Mouse (Mus musculus) heart, adult 10 weeks (tissue): ENCODE results near the gene Mob3a. TPM values are rescaled to one million over a fixed set of nuclear protein-coding genes. Genes with fewer than 3 reads are reported as not detected.

ENCODE experiments used
- polyA plus RNA-seq: library from polyadenylated mRNA; stranded (reverse); fragments of 350-450 nt; fragmentation: Illumina TruSeq; extraction: RNeasy Lipid Tissue Mini Kit (QIAGEN cat#74804); gene quantifications from one replicate; pipeline ENCODE4 v1.2.3, GENCODE M21; 2014; ENCODE audit warnings: low read depth, low replicate concordance

Gene Mob3a
- polyA plus RNA-seq: 5.6 TPM

DNA sequence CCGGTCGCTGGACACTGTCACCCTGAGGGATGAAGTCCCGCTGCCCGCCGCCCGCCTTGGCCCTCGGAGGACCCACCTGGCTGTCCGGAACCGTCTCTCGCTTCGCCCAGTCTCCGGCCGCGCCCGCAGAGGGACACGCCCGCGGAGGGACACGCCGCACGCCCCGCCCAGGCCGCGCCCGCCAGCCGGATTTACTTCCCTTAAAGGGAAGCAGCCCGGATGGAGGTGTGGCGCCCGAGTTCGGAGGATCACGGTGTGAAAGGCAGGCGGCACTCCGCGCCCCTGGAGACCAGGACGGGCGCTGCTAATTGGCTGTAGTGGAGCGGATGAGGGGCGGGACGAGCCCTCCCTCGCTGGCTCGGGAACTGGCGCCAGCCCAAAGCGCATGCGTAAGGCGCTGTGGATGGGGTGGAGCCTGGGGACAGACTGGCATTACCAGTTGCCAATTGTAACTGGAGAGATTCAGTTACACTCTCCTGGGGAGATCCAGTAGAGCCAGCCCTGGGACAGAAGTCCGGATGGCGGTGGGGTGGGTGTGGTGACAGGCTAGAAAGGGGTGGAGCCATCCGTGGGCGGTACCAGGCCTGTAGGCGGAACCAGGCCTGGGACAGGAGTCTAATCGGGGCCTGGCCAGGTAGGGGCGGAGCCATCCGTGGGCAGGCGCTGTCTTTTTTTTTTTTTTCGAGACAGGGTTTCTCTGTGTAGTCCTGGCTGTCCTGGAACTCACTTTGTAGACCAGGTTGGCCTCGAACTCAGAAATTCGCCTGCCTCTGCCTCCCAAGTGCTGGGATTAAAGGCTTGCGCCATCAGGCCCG is at the start of gene Mob3a, which contains the start of gene Izumo4:
TSS of gene Mob3a (minus strand) at position 257 of the 815 bp plus-strand sequence.
TSS of gene Izumo4 (plus strand) at position 464 of the 815 bp plus-strand sequence.

GRCm38 (mm10) chr10:80742180-80742978 is 40.6 kb upstream of the Mob3a start, which contains the start of gene Ap3d1:
Ap3d1 (minus strand) TSS chr10:80742264.

DNA sequence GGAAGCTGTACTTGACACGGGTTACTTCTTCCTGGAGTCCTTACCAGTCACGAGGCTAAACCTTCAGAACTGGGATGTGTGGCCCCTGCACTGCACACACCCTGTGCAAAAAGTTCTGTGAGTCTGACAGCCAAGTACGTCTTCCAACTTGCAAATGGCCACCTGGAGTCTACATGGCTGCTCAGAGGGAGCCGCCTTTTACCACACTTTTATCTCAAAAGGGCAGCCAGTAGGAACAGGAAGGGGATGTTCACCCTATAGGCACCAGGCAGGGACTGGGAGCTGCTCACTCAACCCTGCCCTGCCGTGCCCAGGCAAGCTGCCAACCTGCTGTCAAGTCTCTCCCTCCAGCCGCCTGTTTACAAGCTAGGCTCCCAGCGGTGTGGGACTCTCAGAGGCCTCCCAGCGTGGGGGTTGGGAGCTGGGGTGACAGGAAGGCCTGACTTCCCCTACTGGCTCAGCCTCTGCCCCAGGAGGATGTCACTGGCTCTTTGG is 23.8 kb downstream of the Mob3a start, which contains the start of gene Mknk2:
TSS of gene Mknk2 (minus strand) at position 171 of the 495 bp plus-strand sequence.

DNA sequence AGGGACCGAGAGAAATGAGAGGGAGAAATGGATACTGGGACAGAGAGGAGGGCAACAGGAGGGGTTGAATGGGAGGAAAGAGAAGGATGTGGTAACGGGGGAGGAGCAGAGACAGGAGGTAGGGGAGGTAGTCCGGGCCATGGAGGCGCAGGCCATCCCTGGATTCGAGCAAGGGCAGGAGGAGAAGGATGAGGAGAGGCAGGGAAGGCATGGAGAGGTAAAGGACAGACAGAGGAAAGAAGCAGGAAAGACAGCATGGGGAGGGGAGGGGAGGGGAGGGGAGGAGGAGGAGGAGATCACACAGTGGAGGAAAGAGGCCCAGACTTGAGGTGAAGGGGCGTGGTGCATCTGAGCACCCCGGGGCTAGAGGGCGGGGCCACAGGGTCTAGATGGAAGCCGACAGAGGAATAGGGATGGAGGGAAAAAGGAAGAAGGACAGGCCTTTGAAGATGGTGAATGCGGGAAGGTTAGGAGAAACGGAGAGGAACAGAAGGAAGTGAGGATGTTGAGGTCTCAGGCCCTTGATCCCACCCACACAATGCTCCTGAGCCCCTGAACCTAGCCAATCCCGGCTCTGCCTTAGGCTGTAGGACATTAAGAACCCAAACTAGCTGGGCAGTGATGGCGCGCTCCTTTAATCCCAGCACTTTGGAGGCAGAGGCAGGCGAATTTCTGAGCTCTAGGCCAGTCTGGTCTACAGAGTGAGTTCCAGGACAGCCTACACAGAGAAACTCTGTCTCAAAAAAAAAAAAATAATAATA is 44.7 kb downstream of the Mob3a start, which contains the start of gene Btbd2:
TSS of gene Btbd2 (minus strand) at position 209 of the 761 bp plus-strand sequence.

Other genes with a start within 250 kb of the Mob3a start
- 0.08 TPM for gene Onecut3, start 207.1 kb downstream of the Mob3a start, polyA plus RNA-seq
- not detected for gene Atp8b3, start 162.9 kb downstream of the Mob3a start, polyA plus RNA-seq
- 12.6 TPM for gene Rexo1, start 140.4 kb downstream of the Mob3a start, polyA plus RNA-seq
- gene Klf16, start 124.7 kb downstream of the Mob3a start, polyA plus RNA-seq: 4.1 TPM
- 36.9 TPM for gene Abhd17a, start 111.6 kb downstream of the Mob3a start, polyA plus RNA-seq
- gene Scamp4, start 99.1 kb downstream of the Mob3a start, polyA plus RNA-seq: 35.7 TPM
- 1.7 TPM for gene Adat3, start 99.1 kb downstream of the Mob3a start, polyA plus RNA-seq
- gene Gm49322, start 96.0 kb downstream of the Mob3a start, polyA plus RNA-seq: 0.50 TPM
- 87.7 TPM for gene Csnk1g2, start 79.1 kb downstream of the Mob3a start, polyA plus RNA-seq
- gene Btbd2, start 44.9 kb downstream of the Mob3a start, polyA plus RNA-seq: 42.0 TPM
- gene Mknk2, start 23.9 kb downstream of the Mob3a start, polyA plus RNA-seq: 159 TPM
- gene Izumo4, start 207 bp upstream of the Mob3a start, polyA plus RNA-seq: 17.2 TPM
- gene Ap3d1, start 40.3 kb upstream of the Mob3a start, polyA plus RNA-seq: 44.0 TPM
- gene Dot1l, start 53.2 kb upstream of the Mob3a start, polyA plus RNA-seq: 36.2 TPM
- 24.0 TPM for gene Sf3a2, start 96.2 kb upstream of the Mob3a start, polyA plus RNA-seq
- 33.0 TPM for gene Plekhj1, start 96.6 kb upstream of the Mob3a start, polyA plus RNA-seq
- not detected for gene Amh, start 103.3 kb upstream of the Mob3a start, polyA plus RNA-seq
- gene Jsrp1, start 111.5 kb upstream of the Mob3a start, polyA plus RNA-seq: 0.52 TPM
- 873 TPM for gene Oaz1, start 124.7 kb upstream of the Mob3a start, polyA plus RNA-seq
- 10.1 TPM for gene Lingo3, start 142.1 kb upstream of the Mob3a start, polyA plus RNA-seq
- 71.8 TPM for gene Lsm7, start 153.2 kb upstream of the Mob3a start, polyA plus RNA-seq
- 16.7 TPM for gene Sppl2b, start 153.3 kb upstream of the Mob3a start, polyA plus RNA-seq
- not detected for gene Tmprss9, start 169.9 kb upstream of the Mob3a start, polyA plus RNA-seq
- 109 TPM for gene Timm13, start 199.0 kb upstream of the Mob3a start, polyA plus RNA-seq
- 4.1 TPM for gene Lmnb2, start 216.3 kb upstream of the Mob3a start, polyA plus RNA-seq
- 7.3 TPM for gene Gadd45b, start 228.1 kb upstream of the Mob3a start, polyA plus RNA-seq